Mouse (Mus musculus): ENCODE measurements around the gene Lztr1. TPM values are rescaled to one million over a fixed set of nuclear protein-coding genes. Genes with fewer than 3 reads are reported as not detected.

Lztr1 gene
- polyA plus RNA-seq (2021; fragmentation: Nextera tagmentation) = 92.7 and 137 TPM in 2 replicates
- long read RNA-seq, experiment 1, transcript Lztr1-201 (21 exons, 3,394 nt) = major isoform, 867 of 1,224 reads
- long read RNA-seq, experiment 1, partial matches to known transcripts = 154 of 1,224 reads
- long read RNA-seq, experiment 1, other reads (novel, unspliced or antisense) = 196 of 1,224 reads
- long read RNA-seq, experiment 2, transcript Lztr1-201 (21 exons, 3,394 nt) = major isoform, 75 of 157 reads
- long read RNA-seq, experiment 2, partial matches to known transcripts = 64 of 157 reads
- long read RNA-seq, experiment 2, other reads (novel, unspliced or antisense) = 16 of 157 reads

GRCm38 (mm10) chr16:17508546-17509239 lies at the start of gene Lztr1:
TSS of gene Lztr1 (plus strand) at chr16:17508688.

GRCm38 (mm10) chr16:17489469-17490111 lies 18.9 kb upstream of the Lztr1 start, which contains the start of gene Aifm3:
TSS of gene Aifm3 (plus strand) at chr16:17489611.

GRCm38 (mm10) chr16:17530640-17531288 lies 22.3 kb downstream of the Lztr1 start, which contains the start of gene Thap7:
TSS of gene Thap7 (minus strand) at chr16:17531136.

GRCm38 (mm10) chr16:17561128-17561750 lies 52.8 kb downstream of the Lztr1 start, which contains the start of gene Lrrc74b:
TSS of gene Lrrc74b (minus strand) at chr16:17561247.

GRCm38 (mm10) chr16:17561751-17562208 lies 53.3 kb downstream of the Lztr1 start, which contains the start of gene P2rx6:
TSS of gene P2rx6 (plus strand) at chr16:17561885.

Other genes starting within 250 kb of the Lztr1 start
- 148 and 162 TPM in 2 replicates for gene Tmem191c, start 232.6 kb upstream of the Lztr1 start, polyA plus RNA-seq (2021; fragmentation: Nextera tagmentation)
- 4.2 and 4.4 TPM in 2 replicates for gene Serpind1, start 177.3 kb upstream of the Lztr1 start, polyA plus RNA-seq (2021; fragmentation: Nextera tagmentation)
- 6.3 and 7.3 TPM in 2 replicates for gene Snap29, start 102.7 kb upstream of the Lztr1 start, polyA plus RNA-seq (2021; fragmentation: Nextera tagmentation)
- 75.4 and 78.1 TPM in 2 replicates for gene Pi4ka, start 102.4 kb upstream of the Lztr1 start, polyA plus RNA-seq (2021; fragmentation: Nextera tagmentation)
- 19.6 and 24.1 TPM in 2 replicates for gene Crkl, start 56.7 kb upstream of the Lztr1 start, polyA plus RNA-seq (2021; fragmentation: Nextera tagmentation)
- gene Aifm3, start 19.1 kb upstream of the Lztr1 start, polyA plus RNA-seq (2021; fragmentation: Nextera tagmentation) = 27.3 and 28.4 TPM in 2 replicates
- gene Thap7, start 22.4 kb downstream of the Lztr1 start, polyA plus RNA-seq (2021; fragmentation: Nextera tagmentation) = 58.8 and 69.2 TPM in 2 replicates
- gene Lrrc74b, start 52.6 kb downstream of the Lztr1 start, polyA plus RNA-seq (2021; fragmentation: Nextera tagmentation) = 0.68 and 1.0 TPM in 2 replicates
- gene P2rx6, start 53.2 kb downstream of the Lztr1 start, polyA plus RNA-seq (2021; fragmentation: Nextera tagmentation) = 1.1 and 1.3 TPM in 2 replicates
- gene Slc7a4, start 74.5 kb downstream of the Lztr1 start, polyA plus RNA-seq (2021; fragmentation: Nextera tagmentation) = 61.6 and 101 TPM in 2 replicates
- 9.7 and 13.4 TPM in 2 replicates for gene Smpd4, start 110.7 kb downstream of the Lztr1 start, polyA plus RNA-seq (2021; fragmentation: Nextera tagmentation)
- 9.0 and 30.9 TPM in 2 replicates for gene Ccdc74a, start 137.8 kb downstream of the Lztr1 start, polyA plus RNA-seq (2021; fragmentation: Nextera tagmentation)
- gene Med15, start 224.2 kb downstream of the Lztr1 start, polyA plus RNA-seq (2021; fragmentation: Nextera tagmentation) = 38.4 and 54.4 TPM in 2 replicates